Mouse (Mus musculus): ENCODE results near the gene Tnp1. TPM values are rescaled to one million over a fixed set of nuclear protein-coding genes. Genes with fewer than 3 reads are reported as not detected.

Gene Tnp1
- polyA plus RNA-seq, 1 experiment from 2014 or later = not detected

- H3K27me3 ChIP-seq (ENCODE audit: control insufficient read depth, insufficient read depth, low read length) = no peaks in the 10 kb centered on the region
- H3K9me3 ChIP-seq (ENCODE audit: control insufficient read depth, low read length) = no peaks in the 10 kb centered on the region
- no peak overlapping the region for H3K4me2 ChIP-seq
- no peaks in the 10 kb centered on the region for H3K36me3 ChIP-seq (ENCODE audit: control insufficient read depth, insufficient read depth, low read length)
- no peak for DNase-seq (ENCODE audit: low spot score, missing footprints)
- no peak overlapping the region for H3K27ac ChIP-seq (ENCODE audit: low read depth, low read length)
- ATAC-seq (ENCODE audit: low FRiP score) = no peak
- no peak overlapping the region for H3K9ac ChIP-seq (ENCODE audit: low read length)
- no peak overlapping the region for H3K4me3 ChIP-seq (ENCODE audit: low read depth, low read length)
- 91% methylated on average over 5 of the region's 6 CpGs for WGBS
- H3K4me1 ChIP-seq (ENCODE audit: control insufficient read depth, insufficient read depth, low read length) = no peaks in the 10 kb centered on the region
These were observed 31.4 kb upstream of the Tnp1 start for GRCm38 (mm10) chr1:73046896-73047672.

- DNase-seq (ENCODE audit: low spot score, missing footprints) (no peak), ATAC-seq (ENCODE audit: low FRiP score) (no peak)
- Histone ChIP-seq H3K27ac (ENCODE audit: low read depth, low read length) (no peak overlapping the region), H3K4me1 (ENCODE audit: control insufficient read depth, insufficient read depth, low read length) (no peaks in the 10 kb centered on the region), H3K9me3 (ENCODE audit: control insufficient read depth, low read length) (no peaks in the 10 kb centered on the region), H3K27me3 (ENCODE audit: control insufficient read depth, insufficient read depth, low read length) (no peaks in the 10 kb centered on the region), H3K4me3 (ENCODE audit: low read depth, low read length) (no peak overlapping the region), H3K9ac (ENCODE audit: low read length) (no peak overlapping the region; the same call in 1 of the 2 replicates), H3K36me3 (ENCODE audit: control insufficient read depth, insufficient read depth, low read length) (no peaks in the 10 kb centered on the region), H3K4me2 (no peak overlapping the region)
- WGBS = 49% methylated on average over 9 of the region's 9 CpGs
These were observed 30.4 kb upstream of the Tnp1 start for GRCm38 (mm10) chr1:73045948-73046685.

- H3K4me2 ChIP-seq = no peak overlapping the region
- no peak overlapping the region for H3K27ac ChIP-seq (ENCODE audit: low read depth, low read length)
- no peaks in the 10 kb centered on the region for H3K9me3 ChIP-seq (ENCODE audit: control insufficient read depth, low read length)
- no peaks in the 10 kb centered on the region for H3K27me3 ChIP-seq (ENCODE audit: control insufficient read depth, insufficient read depth, low read length)
- ATAC-seq (ENCODE audit: low FRiP score) (no peak), DNase-seq (ENCODE audit: low spot score, missing footprints) (no peak)
- WGBS = 96% methylated on average over 10 of the region's 10 CpGs
- H3K9ac ChIP-seq (ENCODE audit: low read length) = no peak overlapping the region
- H3K4me1 ChIP-seq (ENCODE audit: control insufficient read depth, insufficient read depth, low read length) = no peaks in the 10 kb centered on the region
- no peak overlapping the region for H3K4me3 ChIP-seq (ENCODE audit: low read depth, low read length)
- H3K36me3 ChIP-seq (ENCODE audit: control insufficient read depth, insufficient read depth, low read length) = no peaks in the 10 kb centered on the region
These were observed 28.0 kb upstream of the Tnp1 start for GRCm38 (mm10) chr1:73043671-73044070.

GRCm38 (mm10) chr1:73040691-73041425, 25.1 kb upstream of the Tnp1 start:
- DNase-seq (ENCODE audit: low spot score, missing footprints) (no peak), ATAC-seq (ENCODE audit: low FRiP score) (no peak)
- Histone ChIP-seq H3K9me3 (ENCODE audit: control insufficient read depth, low read length) (no peaks in the 10 kb centered on the region), H3K9ac (ENCODE audit: low read length) (no peak overlapping the region), H3K4me1 (ENCODE audit: control insufficient read depth, insufficient read depth, low read length) (no peaks in the 10 kb centered on the region), H3K36me3 (ENCODE audit: control insufficient read depth, insufficient read depth, low read length) (no peaks in the 10 kb centered on the region), H3K27me3 (ENCODE audit: control insufficient read depth, insufficient read depth, low read length) (no peaks in the 10 kb centered on the region), H3K27ac (ENCODE audit: low read depth, low read length) (no peak overlapping the region), H3K4me2 (no peak overlapping the region), H3K4me3 (ENCODE audit: low read depth, low read length) (no peak overlapping the region)
- 88% methylated on average over 3 of the region's 3 CpGs for whole genome bisulfite sequencing

GRCm38 (mm10) chr1:73038532-73038931, 22.8 kb upstream of the Tnp1 start:
- H3K4me1 ChIP-seq (ENCODE audit: control insufficient read depth, insufficient read depth, low read length) = no peaks in the 10 kb centered on the region
- WGBS = 78% methylated on average over 3 of the region's 3 CpGs

GRCm38 (mm10) chr1:73036536-73036935, 20.8 kb upstream of the Tnp1 start:
- DNase-seq (ENCODE audit: low spot score, missing footprints) = no peak

More at GRCm38 (mm10) chr1:73038532-73038931, 22.8 kb upstream of the Tnp1 start:
- Histone ChIP-seq H3K27ac (ENCODE audit: low read depth, low read length) (no peak overlapping the region), H3K9me3 (ENCODE audit: control insufficient read depth, low read length) (no peaks in the 10 kb centered on the region), H3K36me3 (ENCODE audit: control insufficient read depth, insufficient read depth, low read length) (no peaks in the 10 kb centered on the region), H3K4me3 (ENCODE audit: low read depth, low read length) (no peak overlapping the region), H3K27me3 (ENCODE audit: control insufficient read depth, insufficient read depth, low read length) (no peaks in the 10 kb centered on the region), H3K4me2 (no peak overlapping the region), H3K9ac (ENCODE audit: low read length) (no peak overlapping the region)
- DNase-seq (ENCODE audit: low spot score, missing footprints) (no peak), ATAC-seq (ENCODE audit: low FRiP score) (no peak)

GRCm38 (mm10) chr1:73035726-73036125, 20.0 kb upstream of the Tnp1 start:
- no peak for ATAC-seq (ENCODE audit: low FRiP score)
- WGBS = 86% methylated on average over 3 of the region's 3 CpGs

More at GRCm38 (mm10) chr1:73036536-73036935, 20.8 kb upstream of the Tnp1 start:
- H3K9ac ChIP-seq (ENCODE audit: low read length) = no peak overlapping the region
- ATAC-seq (ENCODE audit: low FRiP score) = no peak
- no peak overlapping the region for H3K4me2 ChIP-seq
- H3K4me3 ChIP-seq (ENCODE audit: low read depth, low read length) = no peak overlapping the region
- H3K36me3 ChIP-seq (ENCODE audit: control insufficient read depth, insufficient read depth, low read length) = no peaks in the 10 kb centered on the region
- H3K4me1 ChIP-seq (ENCODE audit: control insufficient read depth, insufficient read depth, low read length) = no peaks in the 10 kb centered on the region
- H3K27ac ChIP-seq (ENCODE audit: low read depth, low read length) = no peak overlapping the region
- H3K9me3 ChIP-seq (ENCODE audit: control insufficient read depth, low read length) = no peaks in the 10 kb centered on the region
- 36% methylated on average over 3 of the region's 3 CpGs for WGBS
- no peaks in the 10 kb centered on the region for H3K27me3 ChIP-seq (ENCODE audit: control insufficient read depth, insufficient read depth, low read length)

GRCm38 (mm10) chr1:73032491-73032890, 16.8 kb upstream of the Tnp1 start:
- WGBS = 90% methylated on average over 5 of the region's 5 CpGs
- Histone ChIP-seq H3K9me3 (ENCODE audit: control insufficient read depth, low read length) (no peaks in the 10 kb centered on the region), H3K27me3 (ENCODE audit: control insufficient read depth, insufficient read depth, low read length) (no peaks in the 10 kb centered on the region), H3K4me3 (ENCODE audit: low read depth, low read length) (no peak overlapping the region), H3K27ac (ENCODE audit: low read depth, low read length) (no peak overlapping the region), H3K4me2 (no peak overlapping the region), H3K36me3 (ENCODE audit: control insufficient read depth, insufficient read depth, low read length) (no peaks in the 10 kb centered on the region), H3K4me1 (ENCODE audit: control insufficient read depth, insufficient read depth, low read length) (no peaks in the 10 kb centered on the region), H3K9ac (ENCODE audit: low read length) (no peak overlapping the region)
- ATAC-seq (ENCODE audit: low FRiP score) = no peak
- no peak for DNase-seq (ENCODE audit: low spot score, missing footprints)

More at GRCm38 (mm10) chr1:73035726-73036125, 20.0 kb upstream of the Tnp1 start:
- H3K4me3 ChIP-seq (ENCODE audit: low read depth, low read length) = no peak overlapping the region
- no peak overlapping the region for H3K27ac ChIP-seq (ENCODE audit: low read depth, low read length)
- H3K4me2 ChIP-seq = no peak overlapping the region
- H3K36me3 ChIP-seq (ENCODE audit: control insufficient read depth, insufficient read depth, low read length) = no peaks in the 10 kb centered on the region
- H3K4me1 ChIP-seq (ENCODE audit: control insufficient read depth, insufficient read depth, low read length) = no peaks in the 10 kb centered on the region
- no peak overlapping the region for H3K9ac ChIP-seq (ENCODE audit: low read length)
- no peak for DNase-seq (ENCODE audit: low spot score, missing footprints)
- H3K9me3 ChIP-seq (ENCODE audit: control insufficient read depth, low read length) = no peaks in the 10 kb centered on the region
- H3K27me3 ChIP-seq (ENCODE audit: control insufficient read depth, insufficient read depth, low read length) = no peaks in the 10 kb centered on the region

- Histone ChIP-seq H3K4me3 (ENCODE audit: low read depth, low read length) (no peak overlapping the region), H3K27me3 (ENCODE audit: control insufficient read depth, insufficient read depth, low read length) (no peaks in the 10 kb centered on the region), H3K4me2 (no peak overlapping the region), H3K4me1 (ENCODE audit: control insufficient read depth, insufficient read depth, low read length) (no peaks in the 10 kb centered on the region), H3K36me3 (ENCODE audit: control insufficient read depth, insufficient read depth, low read length) (no peaks in the 10 kb centered on the region), H3K9me3 (ENCODE audit: control insufficient read depth, low read length) (no peaks in the 10 kb centered on the region), H3K27ac (ENCODE audit: low read depth, low read length) (no peak overlapping the region), H3K9ac (ENCODE audit: low read length) (no peak overlapping the region)
- no peak for ATAC-seq (ENCODE audit: low FRiP score)
- no peak for DNase-seq (ENCODE audit: low spot score, missing footprints)
- 94% methylated on average over 6 of the region's 6 CpGs for WGBS
These were observed 13.0 kb upstream of the Tnp1 start for GRCm38 (mm10) chr1:73028741-73029140.
